Mouse (Mus musculus): ENCODE data around the gene Tmem208. TPM values are rescaled to one million over a fixed set of nuclear protein-coding genes. Genes with fewer than 3 reads are reported as not detected.

Gene Tmem208
- polyA plus RNA-seq, 1 experiment from 2014 or later, result 84.2 TPM

DNA sequence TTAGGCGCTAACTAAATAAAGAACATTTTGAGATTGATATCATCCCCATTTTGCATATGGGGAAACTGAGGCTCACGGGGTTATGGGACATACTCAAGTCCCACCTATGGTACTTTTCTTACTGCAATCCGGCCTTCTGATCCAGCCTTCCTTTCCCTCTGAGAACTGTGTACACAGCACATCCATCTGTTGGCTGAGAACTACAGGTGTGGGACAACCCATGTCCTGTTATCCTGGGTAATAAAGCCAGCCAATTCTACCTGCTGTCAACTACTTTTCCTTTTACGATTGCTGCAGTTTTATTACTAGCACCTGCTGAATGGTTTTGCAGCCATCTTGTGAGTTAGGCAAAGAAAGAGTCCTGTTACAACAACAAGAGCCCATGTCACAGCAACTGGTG lies 28.4 kb downstream of the Tmem208 start:
- H3K4me2 ChIP-seq (ENCODE audit: low read depth, low read length), result no peak overlapping the region
- no peak for ATAC-seq (replicated peaks; ENCODE audit: extremely low read depth, insufficient read depth, low FRiP score)
- no peak overlapping the region for H3K4me3 ChIP-seq (ENCODE audit: low read length)
- H3K9ac ChIP-seq (ENCODE audit: low read length), result no peak overlapping the region
- H3K27ac ChIP-seq (ENCODE audit: low read length), result no peak overlapping the region
- H3K36me3 ChIP-seq (ENCODE audit: control insufficient read depth, insufficient read depth), result no peaks in the 10 kb centered on the region
- H3K4me1 ChIP-seq (ENCODE audit: control insufficient read depth, insufficient read depth, low read length), result peaks cover 11% of the 10 kb centered on the region
- WGBS, result 87% methylated on average over 4 of the region's 4 CpGs
- H3K27me3 ChIP-seq (ENCODE audit: control insufficient read depth, insufficient read depth, low read length), result peaks cover 2% of the 10 kb centered on the region; the same call in 1 of the 2 replicates
- H3K9me3 ChIP-seq (replicated peaks; ENCODE audit: control insufficient read depth, low read length), result no peaks in the 10 kb centered on the region

DNA sequence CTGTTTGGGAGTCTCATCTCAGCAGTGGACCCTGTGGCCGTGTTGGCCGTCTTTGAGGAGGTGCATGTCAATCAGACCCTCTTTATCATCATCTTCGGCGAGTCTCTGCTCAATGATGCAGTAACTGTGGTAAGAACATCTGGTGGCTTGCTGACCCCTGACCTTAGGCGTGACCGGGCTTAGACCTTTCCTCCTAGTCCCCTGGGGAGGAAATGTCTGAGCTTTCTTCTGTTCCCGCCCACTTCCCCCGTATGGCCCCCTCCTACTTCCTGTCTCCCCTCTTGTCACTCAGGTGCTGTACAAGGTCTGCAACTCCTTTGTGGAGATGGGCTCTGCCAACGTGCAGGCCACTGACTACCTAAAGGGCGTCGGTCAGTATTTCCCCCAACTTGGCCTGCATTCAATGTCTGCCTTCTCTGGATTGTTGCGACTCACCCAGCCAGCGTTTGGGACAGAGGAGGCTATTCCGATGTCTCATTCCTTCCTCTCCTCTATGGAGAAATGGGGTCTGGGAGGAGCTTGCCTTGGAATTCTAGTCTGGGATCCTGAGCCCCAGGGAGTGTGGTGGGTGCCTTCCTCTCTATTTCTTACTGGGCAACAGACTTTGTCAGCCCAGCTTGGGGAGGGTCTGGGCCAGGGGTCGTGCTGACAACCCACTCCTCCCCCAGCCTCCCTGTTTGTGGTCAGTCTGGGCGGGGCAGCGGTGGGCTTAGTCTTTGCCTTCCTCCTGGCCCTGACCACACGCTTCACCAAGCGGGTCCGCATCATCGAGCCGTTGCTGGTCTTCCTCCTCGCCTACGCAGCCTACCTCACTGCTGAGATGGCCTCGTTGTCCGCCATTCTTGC lies 29.2 kb downstream of the Tmem208 start:
- no peaks in the 10 kb centered on the region for H3K36me3 ChIP-seq (ENCODE audit: control insufficient read depth, insufficient read depth)
- H3K4me1 ChIP-seq (ENCODE audit: control insufficient read depth, insufficient read depth, low read length), result peaks cover 3% of the 10 kb centered on the region; the same call in 1 of the 2 replicates
- peak; percentile 58; the same call in 1 of the 2 replicates for ATAC-seq (replicated peaks; ENCODE audit: extremely low read depth, insufficient read depth, low FRiP score)
- peaks cover 2% of the 10 kb centered on the region; the same call in 1 of the 2 replicates for H3K27me3 ChIP-seq (ENCODE audit: control insufficient read depth, insufficient read depth, low read length)
- H3K27ac ChIP-seq (ENCODE audit: low read length), result no peak overlapping the region
- no peak overlapping the region for H3K4me2 ChIP-seq (ENCODE audit: low read depth, low read length)
- H3K9ac ChIP-seq (ENCODE audit: low read length), result no peak overlapping the region
- H3K9me3 ChIP-seq (replicated peaks; ENCODE audit: control insufficient read depth, low read length), result no peaks in the 10 kb centered on the region
- no peak overlapping the region for H3K4me3 ChIP-seq (ENCODE audit: low read length)
- 67% methylated on average over 26 of the region's 26 CpGs for WGBS

DNA sequence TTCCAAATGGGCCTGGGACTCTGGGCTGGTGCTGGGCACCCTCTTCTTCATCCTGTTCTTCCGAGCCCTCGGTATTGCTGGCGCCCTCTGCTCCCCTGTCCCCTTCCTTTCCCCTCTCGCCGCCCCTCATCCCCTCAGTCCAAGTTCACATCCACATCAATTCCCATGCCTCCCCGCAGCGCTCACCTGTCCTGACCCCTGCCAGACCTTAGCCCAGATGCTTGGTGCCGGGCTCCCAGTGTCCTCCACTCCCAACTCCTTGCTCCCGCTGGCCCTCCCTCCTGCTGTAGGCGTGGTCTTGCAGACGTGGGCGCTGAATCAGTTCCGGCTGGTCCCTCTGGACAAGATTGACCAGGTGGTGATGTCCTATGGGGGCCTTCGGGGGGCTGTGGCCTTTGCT lies 30.5 kb downstream of the Tmem208 start:
- Histone ChIP-seq H3K9ac (ENCODE audit: low read length) (no peak overlapping the region), H3K4me3 (ENCODE audit: low read length) (no peak overlapping the region), H3K4me1 (ENCODE audit: control insufficient read depth, insufficient read depth, low read length) (peaks cover 2% of the 10 kb centered on the region; the same call in 1 of the 2 replicates), H3K27ac (ENCODE audit: low read length) (no peak overlapping the region), H3K27me3 (ENCODE audit: control insufficient read depth, insufficient read depth, low read length) (no peaks in the 10 kb centered on the region), H3K36me3 (ENCODE audit: control insufficient read depth, insufficient read depth) (no peaks in the 10 kb centered on the region), H3K4me2 (ENCODE audit: low read depth, low read length) (no peak overlapping the region), H3K9me3 (replicated peaks; ENCODE audit: control insufficient read depth, low read length) (no peaks in the 10 kb centered on the region)
- no peak for ATAC-seq (replicated peaks; ENCODE audit: extremely low read depth, insufficient read depth, low FRiP score)
- WGBS, result 83% methylated on average over 14 of the region's 14 CpGs

DNA sequence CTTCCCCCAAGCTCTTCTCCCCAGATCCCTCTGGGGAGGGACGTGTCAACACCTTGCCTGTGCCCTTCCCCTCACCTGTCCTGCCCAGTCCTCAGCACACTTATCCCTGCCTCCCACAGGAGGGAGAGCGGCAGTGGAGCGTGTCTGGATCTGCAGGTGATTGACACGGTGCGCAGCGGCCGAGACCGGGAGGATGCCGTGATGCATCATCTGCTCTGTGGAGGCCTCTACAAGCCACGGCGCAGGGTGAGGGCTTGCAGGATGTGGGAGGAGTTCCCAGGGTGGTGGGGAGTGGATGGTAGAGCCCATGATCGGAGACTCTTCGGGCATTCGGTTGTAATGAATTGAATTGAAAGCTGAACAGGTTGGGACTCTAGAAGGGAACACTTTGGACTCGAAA lies 33.1 kb downstream of the Tmem208 start:
- Histone ChIP-seq H3K4me3 (ENCODE audit: low read length) (no peak overlapping the region), H3K4me2 (ENCODE audit: low read depth, low read length) (no peak overlapping the region), H3K9me3 (replicated peaks; ENCODE audit: control insufficient read depth, low read length) (no peaks in the 10 kb centered on the region), H3K27me3 (ENCODE audit: control insufficient read depth, insufficient read depth, low read length) (no peaks in the 10 kb centered on the region), H3K4me1 (ENCODE audit: control insufficient read depth, insufficient read depth, low read length) (peaks cover 8% of the 10 kb centered on the region), H3K27ac (ENCODE audit: low read length) (no peak overlapping the region), H3K36me3 (ENCODE audit: control insufficient read depth, insufficient read depth) (no peaks in the 10 kb centered on the region), H3K9ac (ENCODE audit: low read length) (no peak overlapping the region)
- WGBS, result 71% methylated on average over 15 of the region's 15 CpGs
- ATAC-seq (replicated peaks; ENCODE audit: extremely low read depth, insufficient read depth, low FRiP score), result no peak

DNA sequence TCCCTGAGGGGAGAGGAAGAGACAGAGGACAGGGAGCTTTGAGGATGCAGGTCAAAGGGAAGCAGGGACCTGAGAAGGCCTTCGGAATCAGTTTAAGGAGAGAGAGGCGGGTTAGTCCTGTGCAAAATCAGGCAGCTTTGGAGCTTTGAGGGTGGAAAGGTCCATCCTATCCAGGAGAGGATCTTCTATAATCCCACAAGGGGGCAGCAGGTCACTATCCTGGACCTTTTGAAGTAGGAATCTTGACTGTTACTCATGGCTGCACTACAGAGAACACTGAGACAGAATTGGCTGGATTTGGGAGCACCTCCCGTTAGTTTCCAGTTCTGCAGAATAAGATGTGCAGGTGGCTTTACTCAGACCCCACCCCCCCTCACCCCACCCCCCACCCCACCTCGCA lies 33.5 kb downstream of the Tmem208 start:
- H3K9me3 ChIP-seq (replicated peaks; ENCODE audit: control insufficient read depth, low read length), result no peaks in the 10 kb centered on the region
- no peak overlapping the region for H3K27ac ChIP-seq (ENCODE audit: low read length)
- no peak overlapping the region for H3K9ac ChIP-seq (ENCODE audit: low read length)
- H3K4me2 ChIP-seq (ENCODE audit: low read depth, low read length), result no peak overlapping the region
- no peak; the same call in 1 of the 2 replicates for ATAC-seq (replicated peaks; ENCODE audit: extremely low read depth, insufficient read depth, low FRiP score)
- no peak overlapping the region for H3K4me3 ChIP-seq (ENCODE audit: low read length)
- H3K4me1 ChIP-seq (ENCODE audit: control insufficient read depth, insufficient read depth, low read length), result peaks cover 8% of the 10 kb centered on the region
- H3K27me3 ChIP-seq (ENCODE audit: control insufficient read depth, insufficient read depth, low read length), result no peaks in the 10 kb centered on the region
- 32% methylated on average over 4 of the region's 4 CpGs for WGBS
- no peaks in the 10 kb centered on the region for H3K36me3 ChIP-seq (ENCODE audit: control insufficient read depth, insufficient read depth)

DNA sequence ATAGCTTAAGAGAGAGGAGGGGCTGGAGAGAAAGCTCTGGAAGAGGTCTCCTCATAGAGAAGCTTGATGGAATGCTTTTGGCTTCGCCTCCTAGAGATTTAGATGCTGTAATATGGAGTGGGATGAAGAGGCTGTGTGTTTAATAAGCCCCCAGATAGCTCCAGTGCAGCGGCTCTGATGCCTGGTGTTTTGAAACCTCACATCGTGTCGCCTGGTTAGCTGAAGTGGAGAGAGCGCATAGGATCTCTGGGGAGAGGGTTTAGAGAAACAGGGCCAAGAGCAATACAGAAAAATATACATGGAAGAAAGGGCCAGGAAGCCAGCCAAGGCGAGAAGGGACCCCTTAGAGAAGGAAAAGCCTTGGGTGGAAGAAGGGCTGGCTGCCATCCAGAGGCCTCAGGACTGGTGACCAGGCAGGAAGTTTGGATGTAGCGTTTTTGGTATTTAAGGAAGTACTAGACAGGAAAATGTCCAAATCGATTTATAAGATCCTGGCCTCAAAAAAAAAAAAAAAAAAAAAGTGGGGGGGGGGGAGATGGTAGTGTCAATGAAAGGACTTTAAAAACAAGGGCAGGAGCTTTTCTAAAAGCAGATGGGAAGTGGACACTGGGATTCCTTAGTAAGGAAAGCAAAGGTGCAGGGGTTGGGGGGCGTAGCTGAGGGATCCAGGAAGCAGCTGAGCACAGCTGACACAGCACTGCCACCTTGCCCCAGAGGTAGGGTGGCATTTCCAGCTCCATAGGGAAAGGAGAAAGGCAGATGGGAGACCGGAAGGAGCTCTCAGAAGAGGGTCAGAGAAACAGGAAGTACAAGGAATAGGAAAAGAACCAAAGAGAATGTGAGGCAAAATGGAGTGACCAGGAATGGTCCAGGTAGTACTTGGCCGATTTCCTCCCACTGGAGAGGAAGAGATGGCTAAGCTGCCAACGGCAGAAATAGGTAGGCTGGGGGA lies 35.9 kb downstream of the Tmem208 start:
- no peak overlapping the region for H3K4me2 ChIP-seq (ENCODE audit: low read depth, low read length)
- no peak overlapping the region for H3K9ac ChIP-seq (ENCODE audit: low read length)
- H3K4me1 ChIP-seq (ENCODE audit: control insufficient read depth, insufficient read depth, low read length), result peaks cover 8% of the 10 kb centered on the region
- no peaks in the 10 kb centered on the region for H3K36me3 ChIP-seq (ENCODE audit: control insufficient read depth, insufficient read depth)
- no peaks in the 10 kb centered on the region for H3K9me3 ChIP-seq (replicated peaks; ENCODE audit: control insufficient read depth, low read length)
- no peaks in the 10 kb centered on the region for H3K27me3 ChIP-seq (ENCODE audit: control insufficient read depth, insufficient read depth, low read length)
- WGBS, result 54% methylated on average over 12 of the region's 12 CpGs
- no peak overlapping the region for H3K4me3 ChIP-seq (ENCODE audit: low read length)
- ATAC-seq (replicated peaks; ENCODE audit: extremely low read depth, insufficient read depth, low FRiP score), result peak; percentile 40; the same call in 1 of the 2 replicates
- peak overlapping the region; percentile 30 for H3K27ac ChIP-seq (ENCODE audit: low read length)

DNA sequence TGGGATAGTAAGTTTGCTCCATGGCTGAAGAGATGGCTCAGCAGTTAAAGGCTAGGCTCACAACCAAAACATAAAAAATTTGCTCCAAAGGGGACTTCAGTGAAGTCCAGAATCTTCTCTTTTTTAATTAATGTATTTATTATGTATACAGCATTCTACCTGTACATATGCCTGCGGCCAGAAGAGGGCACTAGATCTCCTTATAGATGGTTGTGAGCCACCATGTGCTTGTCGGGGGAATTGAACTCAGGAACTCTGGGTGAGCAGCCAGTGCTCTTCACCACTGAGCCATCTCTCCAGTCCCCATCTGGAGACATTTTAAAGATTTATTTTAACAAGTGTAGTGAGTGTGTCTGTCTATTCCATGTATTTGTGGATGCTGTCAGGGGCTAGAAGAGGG lies 41.0 kb downstream of the Tmem208 start:
- H3K4me3 ChIP-seq (ENCODE audit: low read length), result no peak overlapping the region
- no peak overlapping the region for H3K27ac ChIP-seq (ENCODE audit: low read length)
- H3K9me3 ChIP-seq (replicated peaks; ENCODE audit: control insufficient read depth, low read length), result no peaks in the 10 kb centered on the region
- H3K4me1 ChIP-seq (ENCODE audit: control insufficient read depth, insufficient read depth, low read length), result peaks cover 6% of the 10 kb centered on the region
- no peak for ATAC-seq (replicated peaks; ENCODE audit: extremely low read depth, insufficient read depth, low FRiP score)
- no peaks in the 10 kb centered on the region for H3K36me3 ChIP-seq (ENCODE audit: control insufficient read depth, insufficient read depth)
- no peak overlapping the region for H3K4me2 ChIP-seq (ENCODE audit: low read depth, low read length)
- 65% methylated on average over 2 of the region's 2 CpGs for WGBS
- no peaks in the 10 kb centered on the region for H3K27me3 ChIP-seq (ENCODE audit: control insufficient read depth, insufficient read depth, low read length)
- no peak overlapping the region for H3K9ac ChIP-seq (ENCODE audit: low read length)

DNA sequence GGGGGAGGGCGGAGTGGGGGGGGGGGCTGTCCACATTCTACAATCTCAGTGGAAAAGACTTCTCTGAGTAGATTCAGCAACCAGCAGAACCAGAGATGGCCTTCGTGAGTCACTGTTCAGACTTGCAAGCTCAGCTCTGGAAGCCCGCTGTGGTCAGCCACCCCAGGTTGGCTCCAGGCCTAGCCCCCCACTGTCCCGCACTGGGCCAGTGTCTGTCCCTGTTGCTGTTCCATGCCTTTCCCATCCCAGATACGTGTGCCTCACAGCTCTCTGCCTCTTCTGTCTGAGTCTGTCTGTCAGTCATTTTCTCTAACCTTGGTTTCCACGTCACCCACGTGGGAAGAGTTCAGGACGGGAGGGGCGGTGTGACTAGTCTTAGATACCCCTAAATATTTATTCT lies 46.3 kb downstream of the Tmem208 start:
- no peaks in the 10 kb centered on the region for H3K4me1 ChIP-seq (ENCODE audit: control insufficient read depth, insufficient read depth, low read length)
- 0 out of 2 replicates have a peak, but pooled peaks cover 5% of the 10 kb centered on the region for H3K27me3 ChIP-seq (ENCODE audit: control insufficient read depth, insufficient read depth, low read length)
- H3K9ac ChIP-seq (ENCODE audit: low read length), result no peak overlapping the region
- no peak for ATAC-seq (replicated peaks; ENCODE audit: extremely low read depth, insufficient read depth, low FRiP score)
- H3K4me2 ChIP-seq (ENCODE audit: low read depth, low read length), result no peak overlapping the region
- WGBS, result 71% methylated on average over 9 of the region's 9 CpGs
- no peak overlapping the region for H3K4me3 ChIP-seq (ENCODE audit: low read length)
- no peaks in the 10 kb centered on the region for H3K36me3 ChIP-seq (ENCODE audit: control insufficient read depth, insufficient read depth)
- H3K27ac ChIP-seq (ENCODE audit: low read length), result no peak overlapping the region
- H3K9me3 ChIP-seq (replicated peaks; ENCODE audit: control insufficient read depth, low read length), result 0 out of 2 replicates have a peak, but pooled peaks cover 3% of the 10 kb centered on the region

All from heart, embryonic 16.5 days (tissue).